Mouse (Mus musculus) cerebellum, adult (tissue): ENCODE measurements around the gene Olfr583.

Source experiments
- ATAC-seq: cut with Nextera tagmentation; 2 replicates; pipeline ENCODE4 v1.9.2; 2017; ENCODE audit warnings: mild to moderate bottlenecking, moderate library complexity, mixed read lengths; ENCODE audit not compliant: insufficient number of reproducible peaks, low FRiP score, low TSS enrichment

Olfr583 gene

DNA sequence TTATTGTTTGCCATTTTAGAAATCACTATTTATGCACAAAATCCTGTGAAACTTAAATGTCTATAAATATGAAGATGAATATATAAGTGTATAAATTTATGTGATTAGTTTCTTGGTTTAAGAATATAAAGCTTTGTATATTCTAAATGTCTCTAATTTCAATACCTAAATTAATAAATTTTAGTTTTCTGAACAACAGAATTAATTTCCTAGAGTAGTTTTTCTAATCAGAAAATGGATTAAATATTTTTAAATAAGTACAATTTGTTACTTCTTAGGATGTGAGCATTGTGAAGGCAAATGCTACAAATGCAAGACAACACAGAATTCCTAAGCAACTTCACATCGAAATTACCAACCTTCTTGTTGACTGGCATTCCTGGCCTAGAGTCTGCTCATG is at the start of gene Olfr583:
TSS of gene Olfr583 (plus strand) at position 301 of the 400 bp plus-strand sequence.
- ATAC-seq: no peak

- no peak for ATAC-seq
Observed at GRCm38 (mm10) chr7:103037724-103038123, 13.4 kb upstream of the Olfr583 start, which contains the start of gene Olfr582. TSS of gene Olfr582 (plus strand) at chr7:103038024.

DNA sequence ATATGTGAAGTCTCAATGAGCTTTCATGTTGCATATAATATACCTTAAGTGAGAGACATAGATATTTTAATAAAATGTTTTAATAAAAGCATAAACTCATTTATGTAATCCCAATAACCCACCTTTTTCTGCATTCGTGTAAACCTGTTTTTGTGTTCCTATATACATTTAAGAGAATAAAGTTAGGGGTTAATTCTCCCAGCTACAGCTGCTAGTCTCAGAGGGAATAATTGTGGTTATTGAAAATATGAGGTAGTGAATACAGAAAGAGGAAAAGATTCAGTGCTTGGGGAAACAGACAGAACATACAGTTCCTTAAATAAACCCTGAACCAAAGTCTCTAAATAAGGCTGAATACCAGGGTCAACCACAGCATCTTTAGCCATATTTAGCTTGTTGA is 30.5 kb downstream of the Olfr583 start, which contains the start of gene Olfr584:
TSS of gene Olfr584 (plus strand) at position 301 of the 400 bp plus-strand sequence.
- ATAC-seq: no peak

DNA sequence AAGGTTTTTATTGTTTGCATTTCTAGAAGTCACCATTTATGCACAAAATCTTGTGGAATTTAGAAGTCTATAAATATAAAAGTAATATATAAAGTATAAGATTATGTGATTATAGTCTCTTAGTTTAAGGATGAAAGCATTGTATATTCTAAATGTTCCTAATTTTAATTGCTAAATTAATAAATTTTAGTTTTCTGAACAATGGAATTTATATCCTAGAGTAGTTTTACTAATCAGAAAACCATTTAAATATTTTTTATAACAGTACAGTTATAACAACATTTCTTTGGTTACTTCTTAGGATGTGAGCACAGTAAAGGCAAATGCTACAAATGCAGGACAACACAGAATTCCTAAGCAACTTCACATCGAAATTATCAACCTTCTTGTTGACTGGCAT is 46.3 kb downstream of the Olfr583 start, which contains the start of gene Olfr585:
TSS of gene Olfr585 (plus strand) at position 301 of the 400 bp plus-strand sequence.
- ATAC-seq: no peak
